Mouse (Mus musculus) cerebellum, adult 2 months (tissue): Measurements from ENCODE around the gene Zfp758. TPM values are rescaled to one million over a fixed set of nuclear protein-coding genes. Genes with fewer than 3 reads are reported as not detected.

Experiments
- DNase-seq, 2 experiments: peaks; one replicate each; pipeline ENCODE4 v3.0.0; 2021
- H3K27ac ChIP-seq: fragments of 200-500 bp; 2 replicates; pipeline ENCODE4 v1.5.1; 2012; ENCODE audit warnings: low read length, control low read depth, inconsistent platforms; ENCODE audit not compliant: insufficient read depth
- H3K27me3 ChIP-seq: fragments of 200-500 bp; 2 replicates; pipeline ENCODE4 v1.6.1; 2012; ENCODE audit warnings: inconsistent platforms, mild to moderate bottlenecking, low read length, moderate library complexity; ENCODE audit not compliant: control insufficient read depth, insufficient read depth
- H3K4me1 ChIP-seq: fragments of 200-500 bp; 2 replicates; pipeline ENCODE4 v1.6.1; 2011; ENCODE audit warnings: low read length; ENCODE audit not compliant: control insufficient read depth, insufficient read depth
- H3K4me3 ChIP-seq: fragments of 200-500 bp; replicated peaks from 2 replicates; pipeline ENCODE3; 2011; ENCODE audit warnings: mild to moderate bottlenecking, low read depth, low read length, control low read depth; ENCODE audit not compliant: insufficient read depth
- CTCF ChIP-seq: fragments of 200-500 bp; IDR thresholded peaks from 2 replicates; pipeline ENCODE4 v1.5.1; 2011; ENCODE audit warnings: low read depth, mild to moderate bottlenecking, control low read depth, low read length, moderate library complexity, borderline replicate concordance; ENCODE audit not compliant: insufficient read depth
- POLR2A ChIP-seq: fragments of 200-500 bp; IDR thresholded peaks from 2 replicates; pipeline ENCODE4 v1.6.1; 2011; ENCODE audit warnings: low read length, control low read depth, borderline replicate concordance; ENCODE audit not compliant: insufficient read depth
- WGBS: fragments of 180-500 bp; shearing (Covaris S2); methylation state at CpG from one replicate; pipeline ENCODE4 v1.1.7; 2018; 5-methylcytosine and 5-hydroxymethylcytosine counted together
- polyA plus RNA-seq: library from polyadenylated mRNA; depleted of rRNA; stranded (reverse); fragments of >200 nt; gene quantifications from 2 replicates; pipeline ENCODE4 v1.2.3, GENCODE M21; 2012; rRNA removed

Zfp758 gene
- polyA plus RNA-seq, 1 experiment: 4.6 TPM

GRCm38 (mm10) chr17:22423952-22424617, 62.8 kb downstream of the Zfp758 start, which contains the start of gene Zfp946:
Gene Zfp946, plus strand, starts transcription at chr17:22424222.
- Histone ChIP-seq H3K27ac (peak within 1 kb of the TSS; percentile 17; the same call in 1 of the 2 replicates), H3K4me1 (no peaks in the 10 kb centered on the region), H3K27me3 (no peaks in the 10 kb centered on the region), H3K4me3 (peak within 1 kb of the TSS; percentile 83)
- TF ChIP-seq POLR2A (peak; percentile 15; the same call in 1 of the 2 replicates), CTCF (no peak)
- DNase-seq: peak; percentile 78 to 83
- WGBS: under 1% methylated on average over 29 of the region's 29 CpGs

GRCm38 (mm10) chr17:22424636-22425354, 63.5 kb downstream of the Zfp758 start:
- peak; percentile 18 to 20 for DNase-seq
- 2% methylated on average over 12 of the region's 12 CpGs for WGBS
- Histone ChIP-seq H3K4me3 (peak overlapping the region; percentile 83), H3K27ac (no peak overlapping the region), H3K27me3 (no peaks in the 10 kb centered on the region), H3K4me1 (no peaks in the 10 kb centered on the region)
- no peak for TF ChIP-seq POLR2A
- TF ChIP-seq CTCF: no peak

Other genes with a start within 250 kb of the Zfp758 start
- gene Zfp947, start 195.3 kb upstream of the Zfp758 start, polyA plus RNA-seq: 0.43 and 0.82 TPM in 2 replicates
- gene Zfp994, start 135.8 kb upstream of the Zfp758 start, polyA plus RNA-seq: 2.1 and 2.3 TPM in 2 replicates
- 8.1 TPM in 2 replicates for gene CT030661.1, start 46.6 kb upstream of the Zfp758 start, polyA plus RNA-seq
- 8.0 and 8.4 TPM in 2 replicates for gene Zfp944, start 53 bp upstream of the Zfp758 start, polyA plus RNA-seq
- gene Zfp946, start 62.8 kb downstream of the Zfp758 start, polyA plus RNA-seq: 17.3 and 18.6 TPM in 2 replicates
- not detected in 2 replicates for gene Vmn2r111, start 212.0 kb downstream of the Zfp758 start, polyA plus RNA-seq
- not detected in 2 replicates for gene Vmn2r112, start 239.5 kb downstream of the Zfp758 start, polyA plus RNA-seq